Mouse (Mus musculus) brain, embryonic 14.5 days (tissue): ENCODE data around the gene Kcnab3.

Experiments
- CTCF ChIP-seq: fragments of 200-500 bp; IDR thresholded peaks from 2 replicates; pipeline ENCODE4 v1.5.1; 2012; ENCODE audit warnings: inconsistent platforms, mild to moderate bottlenecking, moderate library complexity, borderline replicate concordance; ENCODE audit not compliant: insufficient read depth, insufficient read length; ENCODE audit errors: extremely low read depth
- POLR2A ChIP-seq: fragments of 200-500 bp; IDR thresholded peaks from 2 replicates; pipeline ENCODE4 v1.6.1; 2012; ENCODE audit warnings: mild to moderate bottlenecking, inconsistent platforms, borderline replicate concordance; ENCODE audit not compliant: poor library complexity, insufficient read depth, insufficient read length, severe bottlenecking; ENCODE audit errors: extremely low read depth

DNA sequence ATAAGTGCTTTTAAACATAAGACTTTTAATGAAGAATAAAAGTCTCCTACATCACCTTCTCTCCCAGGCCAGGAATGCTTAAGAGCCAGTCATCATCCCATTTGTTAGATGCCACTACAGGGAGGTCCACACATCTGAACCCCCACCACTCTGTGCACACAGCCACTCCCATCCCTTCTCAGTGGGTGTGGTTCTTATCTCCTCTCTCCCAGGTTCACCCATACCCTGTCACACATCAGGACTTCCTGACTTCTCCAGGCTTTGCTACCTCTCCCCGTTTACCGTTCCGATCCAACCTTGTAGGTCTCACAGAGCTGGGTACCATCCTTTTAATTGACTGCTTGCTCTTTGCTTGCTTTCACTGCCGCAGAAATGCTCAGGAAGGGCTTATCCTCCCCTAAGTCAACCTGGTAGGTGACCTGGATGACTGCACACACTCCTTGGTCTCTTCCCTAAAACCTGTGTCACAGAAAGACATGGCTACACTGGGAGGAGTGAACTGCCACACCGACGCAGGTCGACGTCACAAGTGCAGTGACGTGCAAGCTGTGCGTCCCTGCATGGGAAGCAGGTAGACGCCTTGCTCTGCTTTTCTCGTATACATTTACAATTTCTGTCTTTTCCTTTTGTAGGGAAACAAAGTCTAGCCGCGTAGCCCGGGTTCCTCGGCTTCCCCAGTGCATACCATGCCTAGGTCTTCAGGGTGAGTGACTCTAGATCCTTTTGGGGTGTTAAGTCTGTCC lies 47.3 kb downstream of the Kcnab3 start:
- TF ChIP-seq POLR2A: no peak
- no peak for TF ChIP-seq CTCF
